Mouse (Mus musculus): Measurements from ENCODE around the gene Scfd1. TPM values are rescaled to one million over a fixed set of nuclear protein-coding genes. Genes with fewer than 3 reads are reported as not detected.

Gene Scfd1
- total RNA-seq (2021), result 10 to 100 TPM; 16.7 to 17.8 TPM
- long read RNA-seq, experiment 1, transcript Scfd1-201 (25 exons, 2,096 nt), result major isoform, 13 of 21 reads
- long read RNA-seq, experiment 1, partial matches to known transcripts, result 1 of 21 reads
- long read RNA-seq, experiment 1, other reads (novel, unspliced or antisense), result 7 of 21 reads
- long read RNA-seq, experiment 2, transcript Scfd1-201 (25 exons, 2,096 nt), result major isoform, 15 of 18 reads
- long read RNA-seq, experiment 2, partial matches to known transcripts, result 1 of 18 reads
- long read RNA-seq, experiment 2, other reads (novel, unspliced or antisense), result 2 of 18 reads

DNA sequence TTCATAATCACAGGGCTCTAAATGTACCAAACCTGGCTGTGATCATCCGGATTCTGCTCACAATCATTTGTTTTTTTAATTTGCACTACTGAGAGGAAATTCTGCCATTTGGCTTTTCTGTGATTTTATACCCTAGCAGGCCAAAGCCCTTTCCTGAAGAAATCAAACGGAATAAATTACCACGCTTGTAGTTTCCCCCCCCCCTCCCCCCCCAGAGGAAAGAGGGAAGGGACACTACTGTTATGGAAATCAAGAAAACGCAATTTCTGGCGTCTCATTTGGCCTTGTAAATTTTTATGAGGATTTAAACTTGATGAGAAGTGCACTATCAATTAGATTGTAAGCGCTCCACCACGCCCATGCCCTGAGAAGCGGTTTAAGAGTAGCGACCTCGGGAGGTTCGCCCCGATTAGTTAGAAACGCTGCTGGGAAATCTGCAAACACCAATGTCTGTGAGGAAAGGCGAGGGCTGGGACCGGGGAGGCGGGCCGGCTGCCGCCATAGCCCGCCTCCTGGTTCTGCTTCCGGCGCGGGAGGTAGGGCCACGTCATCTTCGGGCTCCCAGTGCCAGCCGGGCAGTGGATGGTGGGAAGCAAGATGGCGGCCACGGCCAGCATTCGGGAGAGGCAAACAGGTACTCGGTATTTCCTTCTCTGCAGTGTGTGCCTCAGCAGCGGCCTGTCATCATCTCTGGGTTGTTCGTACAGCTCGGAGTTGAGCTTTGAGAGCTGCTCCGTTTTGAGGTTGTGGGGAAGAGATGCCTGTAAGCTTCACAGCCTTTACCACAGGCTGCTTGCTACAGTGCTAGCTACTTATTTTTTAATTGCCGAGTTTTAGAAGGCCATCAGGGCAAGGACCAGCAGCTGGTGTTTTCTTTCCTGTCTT, at the start of gene Scfd1:
Gene Scfd1 (plus strand): TSS at position 508 of the 885 bp plus-strand sequence.
- DNase-seq (ENCODE audit: low spot score), result peak; percentile 92

DNA sequence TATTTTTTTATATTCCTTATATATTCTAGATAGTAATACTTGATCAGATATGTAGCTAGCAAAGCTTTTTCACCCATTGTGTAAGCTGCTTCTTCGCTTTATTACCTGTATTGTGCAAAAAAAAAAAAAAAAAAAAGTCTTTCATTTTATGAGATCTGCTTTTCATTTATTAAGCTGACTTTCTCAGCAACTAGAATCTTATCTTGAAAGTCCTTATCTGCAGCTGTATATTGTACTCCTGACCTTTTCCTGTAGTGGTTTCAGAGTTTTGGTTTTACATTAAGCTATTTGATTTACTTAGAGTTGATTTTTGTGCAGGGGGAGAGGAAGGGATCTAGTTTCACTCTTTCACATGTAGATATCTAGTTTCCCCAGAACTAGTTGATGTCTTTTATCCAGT, 40.3 kb upstream of the Scfd1 start:
- DNase-seq (ENCODE audit: low spot score), result no peak

GRCm38 (mm10) chr12:51346121-51346520, 31.2 kb upstream of the Scfd1 start:
- no peak for DNase-seq (ENCODE audit: low spot score)

- DNase-seq (ENCODE audit: low spot score), result peak; percentile 86
Measured at GRCm38 (mm10) chr12:51347988-51348697, 29.2 kb upstream of the Scfd1 start, which contains the start of gene G2e3. TSS of gene G2e3 (plus strand) at chr12:51348061.

GRCm38 (mm10) chr12:51348698-51348998, 28.7 kb upstream of the Scfd1 start:
- no peak for DNase-seq (ENCODE audit: low spot score)

GRCm38 (mm10) chr12:51355296-51355695, 22.0 kb upstream of the Scfd1 start:
- DNase-seq (ENCODE audit: low spot score), result no peak

DNA sequence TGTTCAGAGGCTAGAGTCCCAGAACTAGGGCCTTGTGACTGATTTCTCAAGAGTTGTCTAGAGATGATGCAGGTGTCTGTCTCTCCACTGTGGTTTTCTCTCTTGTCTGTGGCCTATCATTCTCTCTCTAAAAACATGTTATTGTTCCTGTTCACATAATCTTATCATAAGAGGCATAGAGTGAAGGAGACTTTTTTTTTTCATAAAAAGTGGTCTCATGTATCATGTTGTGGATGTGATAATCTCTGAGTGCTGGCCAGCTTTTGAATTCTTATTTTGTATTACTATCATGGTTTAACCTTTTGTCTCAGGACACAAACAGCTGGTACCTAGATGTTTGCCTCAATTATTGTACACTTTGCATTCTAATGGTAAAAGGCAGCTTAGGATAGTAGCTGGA, 16.0 kb upstream of the Scfd1 start:
- DNase-seq (ENCODE audit: low spot score), result no peak

DNA sequence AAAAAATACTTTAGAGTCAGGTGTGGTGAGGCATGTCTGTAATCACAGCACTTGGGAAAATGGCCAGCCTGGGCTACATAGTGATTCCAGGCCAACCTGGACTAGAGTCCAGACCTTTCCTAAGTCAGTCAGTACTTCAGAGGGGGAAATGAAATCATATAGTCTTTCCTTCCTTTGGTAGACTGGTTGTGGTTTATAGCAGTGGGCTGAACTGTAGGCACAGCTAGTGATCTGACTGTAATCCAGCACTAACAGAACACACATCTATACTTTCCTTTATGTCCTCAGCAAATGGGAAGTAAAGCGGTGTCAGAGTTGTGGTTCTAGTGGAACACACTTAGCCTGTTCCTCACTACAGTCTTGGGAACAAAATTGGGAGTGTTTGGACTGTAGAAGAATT, 14.4 kb upstream of the Scfd1 start:
- no peak for DNase-seq (ENCODE audit: low spot score)

- no peak for DNase-seq (ENCODE audit: low spot score)
Measured at GRCm38 (mm10) chr12:51368504-51368903, 8.8 kb upstream of the Scfd1 start.

GRCm38 (mm10) chr12:51377888-51378190, 529 bp downstream of the Scfd1 start:
- no peak for DNase-seq (ENCODE audit: low spot score)

DNA sequence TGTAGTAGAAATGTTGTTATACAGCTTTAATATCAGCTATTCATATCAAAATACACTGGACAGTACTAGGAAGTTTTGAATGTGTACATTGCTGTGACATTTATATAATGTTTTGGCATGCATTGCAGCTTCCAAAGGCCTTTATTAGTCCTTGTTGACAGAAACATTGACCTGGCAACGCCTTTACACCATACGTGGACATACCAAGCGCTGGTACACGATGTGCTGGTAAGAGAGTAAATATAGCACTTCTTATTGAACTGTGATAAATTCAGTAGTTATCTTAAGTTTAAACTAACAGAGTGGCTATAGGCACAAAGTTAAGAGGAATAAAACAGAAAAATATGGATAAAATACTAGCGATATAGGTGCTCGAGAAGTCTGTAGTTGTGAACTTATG, 22.6 kb downstream of the Scfd1 start:
- DNase-seq (ENCODE audit: low spot score), result no peak

- no peak for DNase-seq (ENCODE audit: low spot score)
Measured at GRCm38 (mm10) chr12:51402060-51402698, 24.9 kb downstream of the Scfd1 start.

- DNase-seq (ENCODE audit: low spot score), result no peak
Measured at GRCm38 (mm10) chr12:51403987-51404586, 26.8 kb downstream of the Scfd1 start.

GRCm38 (mm10) chr12:51411362-51411761, 34.1 kb downstream of the Scfd1 start:
- DNase-seq (ENCODE audit: low spot score), result no peak

DNA sequence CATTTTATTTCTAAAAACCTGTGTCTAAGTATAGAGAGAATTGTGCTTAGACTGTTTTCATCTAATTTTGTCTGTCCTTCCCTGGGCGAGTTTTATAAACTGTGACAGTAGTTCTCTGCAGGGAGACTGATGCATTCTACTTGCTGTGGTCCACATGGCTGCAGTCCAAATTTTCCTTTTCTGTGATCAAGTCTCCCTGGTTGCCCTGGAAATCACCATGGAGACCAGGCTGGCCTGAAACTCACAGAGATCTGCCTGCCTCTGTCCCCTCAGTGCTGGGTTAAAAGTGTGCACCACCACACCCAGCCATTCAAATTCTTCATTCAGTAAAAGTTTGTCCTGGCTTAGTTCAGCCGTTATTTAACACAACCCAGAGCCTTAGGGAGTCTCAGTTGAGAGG, 60.2 kb downstream of the Scfd1 start:
- no peak for DNase-seq (ENCODE audit: low spot score)

DNA sequence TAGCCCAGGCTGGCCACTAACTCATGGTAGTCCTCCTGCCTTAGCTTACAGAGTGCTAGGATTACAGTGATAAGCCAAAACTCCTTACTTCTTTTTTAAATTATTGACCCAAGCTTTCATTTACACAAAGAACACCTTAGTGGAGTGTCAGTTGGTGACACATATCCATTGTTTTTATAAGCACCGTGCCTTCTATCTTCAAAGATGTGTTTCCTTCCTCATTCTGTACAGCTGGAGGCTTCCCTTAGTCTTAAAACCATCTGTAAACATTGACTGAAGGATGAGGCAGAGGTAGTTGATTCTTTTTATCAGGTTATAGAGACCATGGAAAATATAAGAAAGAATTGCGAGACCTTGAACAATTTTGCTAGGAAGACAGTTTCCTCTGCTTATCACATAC, 61.0 kb downstream of the Scfd1 start:
- DNase-seq (ENCODE audit: low spot score), result no peak

DNA sequence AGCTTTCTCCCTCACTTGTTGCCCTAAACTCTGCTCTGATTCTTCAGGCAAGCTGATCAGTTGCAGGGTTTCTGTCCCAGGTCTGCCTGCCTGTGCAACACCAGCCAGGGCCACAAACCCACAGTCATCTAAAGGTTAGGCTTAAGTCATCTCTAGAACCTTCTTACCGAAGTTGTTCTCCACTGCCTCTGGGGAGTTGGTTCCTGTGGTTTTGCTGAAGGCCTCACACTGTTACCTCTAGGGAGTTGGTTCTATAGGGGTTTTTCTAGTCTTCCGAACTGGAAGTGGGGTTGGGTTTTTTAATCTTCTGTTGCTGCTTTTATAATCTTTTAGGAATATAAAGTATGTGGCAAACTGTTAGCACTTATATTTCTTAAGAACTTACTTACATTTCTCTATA, 72.0 kb downstream of the Scfd1 start:
- DNase-seq (ENCODE audit: low spot score), result no peak

DNA sequence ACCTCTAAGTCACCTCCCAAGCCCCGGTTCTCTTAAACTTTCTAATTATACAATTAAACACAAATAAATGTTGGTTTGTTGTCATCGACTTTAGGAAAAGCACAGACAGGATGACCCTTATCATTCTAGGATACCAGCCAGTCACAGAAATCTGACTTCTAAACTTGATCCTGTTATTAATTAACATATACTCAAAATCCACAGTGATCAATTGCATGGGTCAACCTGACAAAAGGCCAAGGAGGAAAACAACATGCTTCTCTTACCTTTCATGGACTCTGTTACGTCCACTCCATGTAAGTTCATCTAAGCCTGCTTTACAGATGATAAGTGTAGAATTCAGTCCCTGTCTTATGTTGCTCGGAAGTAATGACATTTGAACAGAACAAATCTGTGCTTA, 93.6 kb downstream of the Scfd1 start:
- DNase-seq (ENCODE audit: low spot score), result no peak

- DNase-seq (ENCODE audit: low spot score), result no peak
Measured at GRCm38 (mm10) chr12:51481246-51481645, 103.9 kb downstream of the Scfd1 start.

DNA sequence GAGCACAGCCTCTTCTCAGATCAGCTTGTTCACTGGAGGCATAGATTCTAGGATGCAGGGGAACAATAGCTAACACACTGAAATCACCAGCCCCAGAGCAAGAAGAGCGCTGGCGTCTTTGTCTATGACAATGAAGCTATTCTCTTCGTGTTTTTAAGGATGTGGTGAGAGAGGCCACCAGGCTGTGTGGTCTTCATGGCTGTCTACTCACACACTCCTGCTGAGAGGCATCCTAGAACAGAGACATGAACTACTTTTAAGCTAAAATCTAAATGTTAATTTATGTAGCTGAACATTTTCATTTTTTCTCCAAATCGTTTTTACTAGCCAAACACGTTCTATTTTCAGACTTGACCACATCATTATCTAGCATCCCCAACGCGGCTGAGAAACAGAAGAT, 114.7 kb downstream of the Scfd1 start:
- no peak for DNase-seq (ENCODE audit: low spot score)

DNA sequence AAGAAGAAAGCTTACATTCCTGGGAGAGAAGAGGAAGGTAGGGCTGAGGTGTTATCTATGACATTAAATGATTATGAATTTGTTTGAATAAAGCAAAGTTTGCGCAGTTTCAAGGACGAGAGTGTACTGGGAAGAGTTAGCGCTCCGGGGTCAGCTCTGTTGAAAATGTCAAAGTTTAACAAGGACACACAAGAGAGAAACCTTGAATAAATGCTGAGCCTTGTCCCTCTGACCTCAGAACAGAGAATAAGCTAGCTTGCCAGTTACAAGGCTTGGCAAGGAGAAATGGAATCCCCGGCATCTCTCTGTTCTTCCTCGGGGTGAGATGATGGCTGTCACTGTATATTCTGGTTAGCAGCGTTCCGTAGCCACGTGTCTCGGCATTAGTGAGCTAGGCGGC, 116.2 kb downstream of the Scfd1 start:
- DNase-seq (ENCODE audit: low spot score), result no peak

GRCm38 (mm10) chr12:51494641-51495040, 117.3 kb downstream of the Scfd1 start:
- no peak for DNase-seq (ENCODE audit: low spot score)
